Mouse (Mus musculus) cerebellum, adult 9-10 months (tissue): ENCODE data around the gene Gm49321.
A peak's percentile ranks its signal among the peaks of the same experiment; 100 is the strongest.

Source experiments
- DNase-seq: peaks from one replicate; pipeline ENCODE4 v3.0.0; 2022

Gm49321 gene

GRCm38 (mm10) chr12:73937353-73937752 is at the start of gene Gm49321:
Gm49321 (plus strand) TSS chr12:73937653.
- DNase-seq: no peak

GRCm38 (mm10) chr12:73888003-73888783 is 49.3 kb upstream of the Gm49321 start:
- DNase-seq: no peak

GRCm38 (mm10) chr12:73889571-73889970 is 47.9 kb upstream of the Gm49321 start:
- no peak for DNase-seq

GRCm38 (mm10) chr12:73890086-73890485 is 47.4 kb upstream of the Gm49321 start:
- DNase-seq: no peak

- DNase-seq: no peak
Measured at GRCm38 (mm10) chr12:73892616-73893015, 44.8 kb upstream of the Gm49321 start.

GRCm38 (mm10) chr12:73894838-73895237 is 42.6 kb upstream of the Gm49321 start:
- no peak for DNase-seq

GRCm38 (mm10) chr12:73895674-73896073 is 41.8 kb upstream of the Gm49321 start:
- DNase-seq: no peak

GRCm38 (mm10) chr12:73896471-73896870 is 41.0 kb upstream of the Gm49321 start:
- no peak for DNase-seq

- no peak for DNase-seq
Measured at GRCm38 (mm10) chr12:73898281-73898680, 39.2 kb upstream of the Gm49321 start.

- DNase-seq: no peak
Measured at GRCm38 (mm10) chr12:73904133-73904934, 33.1 kb upstream of the Gm49321 start.

- DNase-seq: no peak
Measured at GRCm38 (mm10) chr12:73905041-73905440, 32.4 kb upstream of the Gm49321 start.

GRCm38 (mm10) chr12:73905555-73905954 is 31.9 kb upstream of the Gm49321 start:
- DNase-seq: no peak

- DNase-seq: no peak
Measured at GRCm38 (mm10) chr12:73907079-73907672, 30.3 kb upstream of the Gm49321 start.

GRCm38 (mm10) chr12:73907673-73908150 is 29.7 kb upstream of the Gm49321 start:
- DNase-seq: peak; percentile 98

GRCm38 (mm10) chr12:73908274-73909012 is 29.0 kb upstream of the Gm49321 start:
- DNase-seq: peak; percentile 66

- peak; percentile 33 for DNase-seq
Measured at GRCm38 (mm10) chr12:73909013-73909575, 28.4 kb upstream of the Gm49321 start.

- peak; percentile 52 for DNase-seq
Measured at GRCm38 (mm10) chr12:73918479-73918878, 19.0 kb upstream of the Gm49321 start.

- DNase-seq: no peak
Measured at GRCm38 (mm10) chr12:73930266-73930665, 7.2 kb upstream of the Gm49321 start.

- DNase-seq: no peak
Measured at GRCm38 (mm10) chr12:73931274-73931673, 6.2 kb upstream of the Gm49321 start.

GRCm38 (mm10) chr12:73934528-73934927 is 2.9 kb upstream of the Gm49321 start:
- no peak for DNase-seq

- DNase-seq: no peak
Measured at GRCm38 (mm10) chr12:73939542-73939941, 2.1 kb downstream of the Gm49321 start.

- no peak for DNase-seq
Measured at GRCm38 (mm10) chr12:73948415-73948814, 11.0 kb downstream of the Gm49321 start.
